Mouse (Mus musculus): ENCODE results near the gene Pkm. TPM values are rescaled to one million over a fixed set of nuclear protein-coding genes. Genes with fewer than 3 reads are reported as not detected.

The Pkm gene
- polyA plus RNA-seq, 1 experiment from 2014 or later: 647 TPM

DNA sequence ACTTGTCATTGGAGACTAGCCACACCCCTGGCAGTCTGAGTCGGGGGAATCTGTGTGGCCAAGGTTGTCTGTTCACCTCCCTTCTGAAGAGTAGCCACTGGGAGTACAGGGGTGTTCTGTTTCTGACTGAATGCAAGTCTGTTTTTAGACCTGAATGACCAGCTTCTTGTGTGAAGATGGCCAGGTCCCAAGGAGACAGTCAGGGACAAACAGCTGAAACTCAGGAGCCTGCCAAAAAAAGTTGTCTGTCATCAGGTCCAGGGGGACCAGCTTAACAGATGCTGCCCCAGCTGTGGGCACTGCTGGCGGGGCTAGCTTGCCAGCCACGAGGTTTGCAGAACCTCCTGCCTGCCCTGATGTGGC, 39.3 kb downstream of the Pkm start:
- no peak for ATAC-seq (replicated peaks; ENCODE audit: low FRiP score, low read depth)

DNA sequence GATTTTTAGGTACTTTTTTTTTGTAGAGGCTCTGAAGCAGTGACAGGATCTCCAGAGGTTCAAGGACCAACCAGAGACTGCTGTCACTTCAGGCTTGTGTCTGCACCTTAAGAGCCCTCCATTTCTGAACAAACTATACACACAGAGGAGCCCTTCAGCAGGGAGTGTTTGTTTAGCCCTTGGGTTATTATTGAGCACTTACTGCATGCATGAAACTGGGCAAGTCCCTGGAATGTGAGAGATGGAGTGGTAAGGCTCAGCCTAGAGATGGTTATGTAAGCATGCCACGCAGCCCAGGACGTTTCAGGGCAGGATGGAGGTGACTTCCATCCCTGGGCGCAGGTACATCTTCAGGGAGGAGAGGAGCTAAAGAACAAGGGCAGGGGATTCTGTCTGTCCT, 40.2 kb downstream of the Pkm start:
- H3K4me3 ChIP-seq (replicated peaks; ENCODE audit: low read depth, low read length): no peak overlapping the region
- no peak for TF ChIP-seq CTCF (IDR thresholded peaks at IDR 0.05; ENCODE audit: low read depth)
- no peak overlapping the region for H3K4me2 ChIP-seq (ENCODE audit: low read length)
- H3K9me3 ChIP-seq (replicated peaks; ENCODE audit: low read length): no peaks in the 10 kb centered on the region
- DNase-seq (ENCODE audit: low spot score) (no peak), ATAC-seq (replicated peaks; ENCODE audit: low FRiP score, low read depth) (no peak)
- 85% methylated on average over 3 of the region's 3 CpGs for WGBS
- 0 out of 2 replicates have a peak, but pooled peaks cover 4% of the 10 kb centered on the region for H3K4me1 ChIP-seq (replicated peaks; ENCODE audit: insufficient read depth, low read length)
- no peaks in the 10 kb centered on the region for H3K36me3 ChIP-seq (ENCODE audit: insufficient read depth, low read length)
- no peak overlapping the region for H3K9ac ChIP-seq (ENCODE audit: low read depth, low read length)
- no peaks in the 10 kb centered on the region for H3K27me3 ChIP-seq (ENCODE audit: insufficient read depth, low read length)
- no peak overlapping the region for H3K27ac ChIP-seq

More for the DNA sequence above, 39.3 kb downstream of the Pkm start:
- Histone ChIP-seq H3K4me1 (replicated peaks; ENCODE audit: insufficient read depth, low read length) (0 out of 2 replicates have a peak, but pooled peaks cover 4% of the 10 kb centered on the region), H3K4me2 (ENCODE audit: low read length) (no peak overlapping the region), H3K9me3 (replicated peaks; ENCODE audit: low read length) (no peaks in the 10 kb centered on the region), H3K4me3 (replicated peaks; ENCODE audit: low read depth, low read length) (no peak overlapping the region), H3K27me3 (ENCODE audit: insufficient read depth, low read length) (no peaks in the 10 kb centered on the region), H3K9ac (ENCODE audit: low read depth, low read length) (no peak overlapping the region), H3K36me3 (ENCODE audit: insufficient read depth, low read length) (no peaks in the 10 kb centered on the region), H3K27ac (no peak overlapping the region)
- 30% methylated on average over 3 of the region's 3 CpGs for WGBS
- TF ChIP-seq CTCF (IDR thresholded peaks at IDR 0.05; ENCODE audit: low read depth): no peak
- no peak for DNase-seq (ENCODE audit: low spot score)

DNA sequence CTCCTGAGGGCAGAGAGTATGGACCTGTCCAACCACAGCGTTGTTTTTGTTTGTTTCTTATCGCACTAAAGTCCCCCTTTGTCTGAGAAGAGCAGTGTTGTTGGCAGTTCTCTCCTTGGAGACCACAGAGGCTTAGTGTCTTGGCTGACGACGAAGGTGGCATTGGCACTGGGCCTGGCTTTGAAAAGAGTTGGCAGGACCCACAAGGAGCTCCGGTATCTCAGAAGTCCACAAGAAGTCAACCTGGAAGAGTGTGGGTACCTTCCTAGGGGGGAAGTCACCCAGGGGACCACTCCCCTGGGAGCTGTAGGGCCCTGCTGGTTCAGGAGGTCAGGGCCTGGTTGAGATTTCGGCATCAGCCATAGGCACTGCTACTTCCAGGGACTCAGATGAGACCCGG, 44.9 kb downstream of the Pkm start:
- Histone ChIP-seq H3K4me2 (ENCODE audit: low read length) (no peak overlapping the region), H3K27ac (no peak overlapping the region), H3K27me3 (ENCODE audit: insufficient read depth, low read length) (no peaks in the 10 kb centered on the region), H3K4me1 (replicated peaks; ENCODE audit: insufficient read depth, low read length) (no peaks in the 10 kb centered on the region), H3K4me3 (replicated peaks; ENCODE audit: low read depth, low read length) (no peak overlapping the region), H3K9me3 (replicated peaks; ENCODE audit: low read length) (no peaks in the 10 kb centered on the region), H3K9ac (ENCODE audit: low read depth, low read length) (no peak overlapping the region), H3K36me3 (ENCODE audit: insufficient read depth, low read length) (no peaks in the 10 kb centered on the region)
- DNase-seq (ENCODE audit: low spot score): no peak
- ATAC-seq (replicated peaks; ENCODE audit: low FRiP score, low read depth): no peak
- WGBS: 85% methylated on average over 7 of the region's 7 CpGs
- no peak for TF ChIP-seq CTCF (IDR thresholded peaks at IDR 0.05; ENCODE audit: low read depth)

DNA sequence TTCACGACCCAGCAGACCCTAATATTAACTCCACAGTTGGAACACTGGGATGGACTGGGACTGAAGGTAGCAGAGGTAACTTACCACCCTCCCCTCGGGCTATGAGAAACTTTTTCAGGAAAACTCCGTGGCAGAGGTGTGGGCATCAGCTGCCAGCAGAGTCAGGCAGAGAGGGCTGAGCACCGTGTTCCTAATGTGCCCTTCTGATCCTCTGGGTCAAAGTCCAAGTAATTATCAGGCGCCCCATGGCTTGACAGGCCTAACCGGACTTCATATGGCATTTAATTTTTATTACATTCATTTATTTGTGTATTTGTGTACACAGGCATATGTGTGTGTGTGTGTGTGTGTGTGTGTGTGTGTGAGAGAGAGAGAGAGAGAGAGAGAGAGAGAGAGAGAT, 46.9 kb downstream of the Pkm start:
- no peak overlapping the region for H3K4me3 ChIP-seq (replicated peaks; ENCODE audit: low read depth, low read length)
- H3K27me3 ChIP-seq (ENCODE audit: insufficient read depth, low read length): no peaks in the 10 kb centered on the region
- H3K36me3 ChIP-seq (ENCODE audit: insufficient read depth, low read length): no peaks in the 10 kb centered on the region
- no peak for TF ChIP-seq CTCF (IDR thresholded peaks at IDR 0.05; ENCODE audit: low read depth)
- 58% methylated on average over 6 of the region's 6 CpGs for WGBS
- DNase-seq (ENCODE audit: low spot score): no peak
- ATAC-seq (replicated peaks; ENCODE audit: low FRiP score, low read depth): no peak
- H3K4me1 ChIP-seq (replicated peaks; ENCODE audit: insufficient read depth, low read length): no peaks in the 10 kb centered on the region
- no peak overlapping the region for H3K4me2 ChIP-seq (ENCODE audit: low read length)
- H3K27ac ChIP-seq: no peak overlapping the region
- H3K9ac ChIP-seq (ENCODE audit: low read depth, low read length): no peak overlapping the region
- no peaks in the 10 kb centered on the region for H3K9me3 ChIP-seq (replicated peaks; ENCODE audit: low read length)

DNA sequence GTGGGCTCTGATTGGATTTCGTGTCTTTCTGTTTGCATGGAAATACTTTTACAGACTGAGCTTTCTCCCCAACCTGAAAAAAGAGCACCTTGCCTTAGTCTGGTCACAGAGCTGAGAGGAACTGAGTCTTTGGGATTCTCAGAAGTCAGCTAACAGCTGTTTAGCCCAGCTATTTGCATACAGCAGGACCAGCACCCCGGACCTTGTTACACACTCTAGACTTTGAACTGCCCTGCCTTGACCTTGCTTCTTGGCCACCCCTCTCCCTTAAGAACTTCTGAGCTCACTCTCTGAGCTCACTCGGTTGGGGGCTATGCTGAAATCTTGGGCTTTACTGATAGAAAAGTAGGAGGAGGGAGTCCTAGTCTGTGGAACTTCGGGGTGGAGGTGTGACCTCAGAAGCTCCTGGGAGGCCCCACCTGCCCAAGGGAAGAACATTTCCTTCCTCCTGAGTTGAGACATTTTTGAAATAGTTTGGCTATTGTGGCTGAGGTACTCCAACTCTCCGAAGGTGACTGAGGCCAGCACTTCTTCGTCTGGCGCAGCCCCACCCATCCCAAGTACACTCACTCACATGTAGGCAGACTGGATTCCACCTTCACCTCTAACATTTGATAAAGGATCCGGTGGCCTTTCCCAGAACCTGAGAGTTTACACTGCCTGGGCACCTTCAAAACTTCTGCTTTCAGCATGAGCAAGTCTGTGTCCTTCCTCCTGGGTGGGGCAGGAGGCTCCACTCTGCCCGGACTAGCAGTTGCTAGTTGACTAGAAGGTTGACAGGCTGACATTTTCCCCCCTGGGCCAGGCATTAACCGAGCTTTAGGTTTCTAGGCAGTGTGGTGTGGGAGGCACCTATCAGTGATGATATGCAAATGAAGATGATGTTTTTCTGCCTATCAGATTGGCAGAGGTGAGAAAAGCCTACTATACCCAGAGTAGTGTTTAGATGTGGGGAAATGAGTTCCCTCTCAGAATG, 51.0 kb downstream of the Pkm start:
- no peak for TF ChIP-seq CTCF (IDR thresholded peaks at IDR 0.05; ENCODE audit: low read depth)
- no peaks in the 10 kb centered on the region for H3K27me3 ChIP-seq (ENCODE audit: insufficient read depth, low read length)
- no peak for ATAC-seq (replicated peaks; ENCODE audit: low FRiP score, low read depth)
- no peaks in the 10 kb centered on the region for H3K9me3 ChIP-seq (replicated peaks; ENCODE audit: low read length)
- no peak overlapping the region for H3K27ac ChIP-seq
- H3K4me2 ChIP-seq (ENCODE audit: low read length): no peak overlapping the region
- H3K9ac ChIP-seq (ENCODE audit: low read depth, low read length): no peak overlapping the region
- no peaks in the 10 kb centered on the region for H3K36me3 ChIP-seq (ENCODE audit: insufficient read depth, low read length)
- WGBS: 54% methylated on average over 10 of the region's 10 CpGs
- no peak for DNase-seq (ENCODE audit: low spot score)
- no peaks in the 10 kb centered on the region for H3K4me1 ChIP-seq (replicated peaks; ENCODE audit: insufficient read depth, low read length)
- no peak overlapping the region for H3K4me3 ChIP-seq (replicated peaks; ENCODE audit: low read depth, low read length)

DNA sequence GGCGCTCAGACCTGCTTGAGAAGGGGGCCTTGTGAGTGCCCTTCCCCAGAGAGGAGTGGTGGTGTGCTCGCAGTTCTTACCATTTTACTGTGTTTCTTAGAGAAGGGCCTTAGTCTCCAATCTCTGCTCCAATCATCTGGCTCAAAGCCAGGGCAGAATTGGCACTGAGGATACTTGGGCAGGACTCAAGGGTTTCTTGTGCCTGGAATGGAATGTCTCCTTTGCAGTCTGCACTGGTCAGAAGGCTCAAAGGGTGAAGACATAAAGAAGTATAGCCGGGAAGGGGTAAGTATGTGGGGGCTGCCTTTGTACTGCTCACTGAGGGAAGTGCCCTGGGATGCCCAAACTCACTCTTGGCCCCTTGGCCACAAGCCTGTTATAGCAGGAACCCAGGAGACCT, 53.1 kb downstream of the Pkm start:
- H3K9me3 ChIP-seq (replicated peaks; ENCODE audit: low read length): no peaks in the 10 kb centered on the region
- ATAC-seq (replicated peaks; ENCODE audit: low FRiP score, low read depth) (no peak), DNase-seq (ENCODE audit: low spot score) (no peak)
- H3K4me2 ChIP-seq (ENCODE audit: low read length): no peak overlapping the region
- no peak overlapping the region for H3K4me3 ChIP-seq (replicated peaks; ENCODE audit: low read depth, low read length)
- no peaks in the 10 kb centered on the region for H3K36me3 ChIP-seq (ENCODE audit: insufficient read depth, low read length)
- H3K27me3 ChIP-seq (ENCODE audit: insufficient read depth, low read length): no peaks in the 10 kb centered on the region
- TF ChIP-seq CTCF (IDR thresholded peaks at IDR 0.05; ENCODE audit: low read depth): no peak
- no peaks in the 10 kb centered on the region for H3K4me1 ChIP-seq (replicated peaks; ENCODE audit: insufficient read depth, low read length)
- WGBS: 84% methylated on average over 3 of the region's 3 CpGs
- H3K27ac ChIP-seq: peak overlapping the region; percentile 19; the same call in 1 of the 2 replicates
- H3K9ac ChIP-seq (ENCODE audit: low read depth, low read length): no peak overlapping the region

Measured in kidney, postnatal 0 days (tissue).